Mouse (Mus musculus) CH12.LX (cell line): ENCODE measurements around the gene Adprhl2. TPM values are rescaled to one million over a fixed set of nuclear protein-coding genes. Genes with fewer than 3 reads are reported as not detected.

Experiments used
- DNase-seq: peaks from one replicate; pipeline ENCODE4 v3.0.0-alpha.2; 2013; ENCODE audit errors: extremely low read depth
- H3K27ac ChIP-seq: 2 replicates; pipeline ENCODE4 v1.5.1; 2012; ENCODE audit warnings: low read depth, mild to moderate bottlenecking, control low read depth, moderate library complexity; ENCODE audit not compliant: insufficient read depth
- H3K27me3 ChIP-seq: replicated peaks from 2 replicates; pipeline ENCODE3; 2012; ENCODE audit warnings: inconsistent platforms
- H3K36me3 ChIP-seq, 2 experiments: replicated peaks in 1 of 2; 2 replicates each; pipeline versions ENCODE3 to v1.6.1; 2012; ENCODE audit warnings: inconsistent platforms in 1 of 2, low read length in 1 of 2, mild to moderate bottlenecking in 1 of 2, mixed read lengths in 1 of 2, moderate library complexity in 1 of 2; ENCODE audit not compliant: control insufficient read depth in 1 of 2, insufficient read depth in 1 of 2
- H3K4me1 ChIP-seq, 2 experiments: 2 replicates each; pipeline ENCODE4 v1.6.1; 2012; ENCODE audit warnings: inconsistent platforms in 1 of 2, moderate library complexity in 1 of 2; ENCODE audit not compliant: insufficient read depth in 2 of 2, control insufficient read depth in 1 of 2
- H3K4me2 ChIP-seq: 2 replicates; pipeline ENCODE4 v1.6.1; 2012; ENCODE audit warnings: low read depth, mild to moderate bottlenecking, control low read depth; ENCODE audit not compliant: poor library complexity, insufficient read depth, severe bottlenecking
- H3K4me3 ChIP-seq, 3 experiments: fragments of 150-350 bp in 1 of 3; sonication (generic) in 1 of 3; replicated peaks in 1 of 3; 2 replicates each; pipeline versions ENCODE3 to v1.5.1; 2011 to 2012; ENCODE audit warnings: low read depth in 2 of 3, low read length in 2 of 3, mild to moderate bottlenecking in 2 of 3, moderate library complexity in 2 of 3, control low read depth in 1 of 3, improper control_type of control experiment in 1 of 3, inconsistent platforms in 1 of 3, mixed read lengths in 1 of 3; ENCODE audit not compliant: poor library complexity in 1 of 3
- H3K79me2 ChIP-seq: replicated peaks from 2 replicates; pipeline ENCODE4 v1.6.1; 2012; ENCODE audit warnings: mild to moderate bottlenecking, moderate library complexity; ENCODE audit not compliant: control insufficient read depth, poor library complexity, insufficient read depth, severe bottlenecking; ENCODE audit errors: extremely low read depth
- H3K9ac ChIP-seq: 2 replicates; pipeline ENCODE4 v1.6.1; 2012; ENCODE audit warnings: low read depth, mild to moderate bottlenecking, control low read depth, moderate library complexity; ENCODE audit not compliant: insufficient read depth
- H3K9me3 ChIP-seq: replicated peaks from 2 replicates; pipeline ENCODE3; 2012; ENCODE audit warnings: low read length, inconsistent platforms, mixed read lengths
- BHLHE40 ChIP-seq: IDR thresholded peaks from 2 replicates; pipeline ENCODE4 v1.6.1; 2011; ENCODE audit warnings: mild to moderate bottlenecking, low read depth, low read length, improper control_type of control experiment
- CHD2 ChIP-seq: IDR thresholded peaks from 2 replicates; pipeline ENCODE4 v1.6.1; 2011; ENCODE audit warnings: low read length, improper control_type of control experiment
- CTCF ChIP-seq, 2 experiments: IDR thresholded peaks in 1 of 2; conservative IDR thresholded peaks in 1 of 2; 2 replicates each; pipeline ENCODE4 v1.5.1; 2011 to 2012; ENCODE audit warnings: low read depth in 2 of 2, low read length in 2 of 2, improper control_type of control experiment in 1 of 2, inconsistent platforms in 1 of 2, mild to moderate bottlenecking in 1 of 2, moderate library complexity in 1 of 2
- E2F4 ChIP-seq: IDR thresholded peaks from 2 replicates; pipeline ENCODE4 v1.6.1; 2011; ENCODE audit warnings: low read depth, low read length, improper control_type of control experiment; ENCODE audit not compliant: insufficient replicate concordance
- GABPA ChIP-seq: IDR thresholded peaks from 2 replicates; pipeline ENCODE4 v1.6.1; 2012; ENCODE audit warnings: low read depth, low read length, improper control_type of control experiment, inconsistent platforms; ENCODE audit not compliant: insufficient replicate concordance
- MAX ChIP-seq: IDR thresholded peaks from 2 replicates; pipeline ENCODE4 v1.6.1; 2011; ENCODE audit warnings: low read length, improper control_type of control experiment
- MAZ ChIP-seq: IDR thresholded peaks from 2 replicates; pipeline ENCODE4 v1.6.1; 2012; ENCODE audit warnings: low read depth, mild to moderate bottlenecking, inconsistent platforms, low read length, improper control_type of control experiment, moderate library complexity
- MEF2A ChIP-seq: IDR thresholded peaks from 2 replicates; pipeline ENCODE4 v1.6.1; 2014; ENCODE audit warnings: low read depth, mild to moderate bottlenecking, inconsistent platforms, low read length, improper control_type of control experiment, borderline replicate concordance
- MXI1 ChIP-seq: IDR thresholded peaks from 2 replicates; pipeline ENCODE4 v1.6.1; 2011; ENCODE audit warnings: mild to moderate bottlenecking, low read depth, low read length, improper control_type of control experiment
- MYC ChIP-seq: IDR thresholded peaks from 2 replicates; pipeline ENCODE4 v1.6.1; 2011; ENCODE audit warnings: low read depth, mild to moderate bottlenecking, improper control_type of control experiment, low read length
- PAX5 ChIP-seq: IDR thresholded peaks from 2 replicates; pipeline ENCODE4 v1.6.1; 2012; ENCODE audit warnings: low read length, inconsistent platforms, mixed read lengths
- POLR2A ChIP-seq: IDR thresholded peaks from 2 replicates; pipeline ENCODE4 v1.6.1; 2011; ENCODE audit warnings: low read depth, mild to moderate bottlenecking, improper control_type of control experiment, low read length
- POLR2AphosphoS2 ChIP-seq: IDR thresholded peaks from 2 replicates; pipeline ENCODE4 v1.6.1; 2011; ENCODE audit warnings: low read depth, low read length, improper control_type of control experiment
- RAD21 ChIP-seq: IDR thresholded peaks from 2 replicates; pipeline ENCODE4 v1.6.1; 2011; ENCODE audit warnings: low read depth, mild to moderate bottlenecking, low read length, improper control_type of control experiment, moderate library complexity
- SMC3 ChIP-seq: IDR thresholded peaks from 2 replicates; pipeline ENCODE4 v1.6.1; 2011; ENCODE audit warnings: low read depth, low read length, improper control_type of control experiment
- USF1 ChIP-seq: IDR thresholded peaks from 2 replicates; pipeline ENCODE4 v1.6.1; 2014; ENCODE audit warnings: low read depth, mild to moderate bottlenecking, inconsistent platforms, low read length, improper control_type of control experiment
- ZC3H11A ChIP-seq: IDR thresholded peaks from 2 replicates; pipeline ENCODE4 v1.6.1; 2012; ENCODE audit warnings: low read depth, mild to moderate bottlenecking, inconsistent platforms, low read length, improper control_type of control experiment
- ZKSCAN1 ChIP-seq: IDR thresholded peaks from 2 replicates; pipeline ENCODE4 v1.6.1; 2012; ENCODE audit warnings: low read depth, inconsistent platforms, low read length, improper control_type of control experiment, borderline replicate concordance
- ZNF384 ChIP-seq: IDR thresholded peaks from 2 replicates; pipeline ENCODE4 v1.6.1; 2012; ENCODE audit warnings: low read depth, low read length, improper control_type of control experiment, inconsistent platforms
- dilution Hi-C: fragments of 300-500 bp; cut with MboI; formaldehyde crosslinking; loops from 2 replicates; pipeline ENCODE4 v1.14.3; 2020; ENCODE audit warnings: low sequenced_read_pairs; ENCODE audit not compliant: extremely low pct_unique_long_range_greater_than_20kb, extremely low pct_ligation_motif_present
- in situ Hi-C: fragments of 300-500 bp; cut with MboI; formaldehyde crosslinking; loops from 3 replicates; pipeline ENCODE4 v1.14.3; 2019; ENCODE audit warnings: low sequenced_read_pairs, low pct_ligation_motif_present, low pct_unique_long_range_greater_than_20kb, mixed read lengths
- polyA plus RNA-seq: library from polyadenylated mRNA; unstranded; fragments of >175 nt; gene quantifications from 2 replicates; pipeline ENCODE4 v1.2.1, GENCODE M21; 2012; ENCODE audit warnings: low read depth; ENCODE audit not compliant: insufficient read length
- total RNA-seq, 2 experiments: library from RNA; depleted of rRNA; stranded (reverse); fragments of 300-350 nt in 1 of 2; fragments of >200 nt in 1 of 2; gene quantifications; 2 replicates each; pipeline ENCODE4 v1.2.3; 2012 to 2014

Adprhl2 gene
- total and polyA plus RNA-seq, 3 experiments: 52.0 to 68.5 (median 59.7) TPM

DNA sequence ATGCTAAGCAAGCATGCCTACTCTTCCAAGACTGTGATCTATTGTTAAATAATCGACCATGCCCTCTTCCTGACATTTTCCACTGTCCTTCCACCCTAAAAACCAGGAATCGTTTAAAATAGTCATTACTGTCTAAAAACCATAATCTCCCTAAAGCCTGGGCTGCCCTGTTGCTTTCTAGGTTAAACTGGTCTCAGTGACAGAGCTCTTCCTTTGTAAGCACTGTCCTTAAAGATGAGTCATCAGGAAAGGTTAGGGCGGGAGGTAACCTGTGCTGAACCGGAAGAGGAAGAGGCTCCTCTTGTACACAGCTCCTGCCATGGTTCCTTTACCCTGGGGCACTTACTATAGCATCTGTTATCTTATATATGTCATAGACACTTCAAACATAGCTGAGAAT lies 18.0 kb upstream of the Adprhl2 start:
- Histone ChIP-seq H3K27me3 (no peaks in the 10 kb centered on the region), H3K27ac (no peak overlapping the region), H3K4me1 (peaks cover 0 to 39% of the 10 kb centered on the region in 2 experiments; a peak in 2 of 4 replicates), H3K79me2 (no peaks in the 10 kb centered on the region), H3K9ac (no peak overlapping the region), H3K4me2 (no peak overlapping the region), H3K4me3 (no peak overlapping the region), H3K36me3 (peaks cover 4 to 30% of the 10 kb centered on the region in 2 experiments), H3K9me3 (no peaks in the 10 kb centered on the region)
- in situ Hi-C loops: loop anchor here (10.0 kb wide), 1 partner anchor 125 kb away; the partner anchor contains the start of gene Ago1
- no peak for DNase-seq
- TF ChIP-seq MXI1: no peak
- TF ChIP-seq ZKSCAN1: no peak
- no peak for TF ChIP-seq USF1
- no peak for TF ChIP-seq ZC3H11A
- no peak for TF ChIP-seq PAX5
- TF ChIP-seq MAZ: no peak
- TF ChIP-seq CTCF (conservative IDR thresholded peaks at IDR 0.05 in 1 of 2, IDR thresholded peaks at IDR 0.05 in 1 of 2; ENCODE audit: low read depth in 2 of 2, low read length in 2 of 2): no peak
- dilution Hi-C loops: no loop called here

DNA sequence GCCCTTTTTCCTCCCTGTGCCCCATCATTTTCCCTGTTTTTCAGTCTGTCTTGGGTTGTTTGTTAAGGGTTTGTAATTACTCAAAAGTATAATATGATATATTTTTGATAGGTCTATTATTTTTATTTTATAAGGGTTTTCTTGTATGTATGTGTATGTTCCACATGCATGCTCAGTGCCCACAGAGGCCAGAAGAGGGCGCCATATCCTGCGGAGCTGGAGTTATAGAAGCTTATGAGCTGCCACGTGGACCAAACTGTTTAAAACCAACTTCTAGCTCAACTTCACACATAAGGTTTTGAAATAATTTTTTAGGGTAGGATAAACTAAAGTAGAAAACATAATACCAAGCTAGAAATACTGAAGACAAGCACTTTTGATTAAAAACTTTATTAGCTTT lies 10.9 kb upstream of the Adprhl2 start:
- TF ChIP-seq E2F4 (no peak), SMC3 (peak; percentile 35; the same call in 1 of the 2 replicates), MYC (peak; percentile 91), RAD21 (peak; percentile 56), CTCF (conservative IDR thresholded peaks at IDR 0.05 in 1 of 2, IDR thresholded peaks at IDR 0.05 in 1 of 2; ENCODE audit: low read depth in 2 of 2, low read length in 2 of 2) (peak; percentile 43 to 69; a peak in 3 of 4 replicates), MXI1 (no peak)
- H3K9me3 ChIP-seq: no peaks in the 10 kb centered on the region
- peak; percentile 52 for DNase-seq
- dilution Hi-C loops: no loop called here
- peaks cover 0 to 34% of the 10 kb centered on the region in 2 experiments; a peak in 2 of 4 replicates for H3K4me1 ChIP-seq
- H3K79me2 ChIP-seq: no peaks in the 10 kb centered on the region
- H3K36me3 ChIP-seq: peaks cover 3 to 23% of the 10 kb centered on the region in 2 experiments
- no peak overlapping the region for H3K9ac ChIP-seq
- H3K27ac ChIP-seq: no peak overlapping the region
- H3K4me3 ChIP-seq: no peak overlapping the region
- H3K4me2 ChIP-seq: no peak overlapping the region
- in situ Hi-C loops: loop anchor here (10.0 kb wide), 1 partner anchor 132 kb away; the partner anchor contains the start of gene Ago1
- H3K27me3 ChIP-seq: no peaks in the 10 kb centered on the region

DNA sequence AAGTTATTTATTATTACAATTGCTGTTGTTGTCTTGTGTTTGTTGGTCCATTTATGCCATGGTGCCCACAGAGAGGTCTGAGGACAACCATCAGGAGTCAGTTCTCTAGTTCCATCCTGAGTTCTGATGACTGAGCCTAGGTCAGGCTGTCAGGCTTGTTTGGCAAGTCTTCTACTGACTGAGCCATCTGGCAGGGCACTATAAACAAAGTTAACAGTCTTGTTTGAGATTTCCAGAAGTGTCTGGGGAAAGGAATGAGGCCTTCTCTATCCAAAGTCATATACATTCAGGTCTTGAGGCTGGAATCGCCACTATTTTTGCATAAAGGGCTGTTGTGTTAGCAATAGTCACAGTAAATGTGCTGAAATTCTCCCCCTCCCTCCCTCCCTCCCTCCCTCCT lies 10.2 kb upstream of the Adprhl2 start:
- Histone ChIP-seq H3K4me2 (no peak overlapping the region), H3K9me3 (no peaks in the 10 kb centered on the region), H3K9ac (no peak overlapping the region), H3K27me3 (no peaks in the 10 kb centered on the region), H3K4me1 (peaks cover 0 to 31% of the 10 kb centered on the region in 2 experiments; a peak in 2 of 4 replicates), H3K79me2 (no peaks in the 10 kb centered on the region), H3K4me3 (no peak overlapping the region), H3K36me3 (peaks cover 3 to 20% of the 10 kb centered on the region in 2 experiments), H3K27ac (no peak overlapping the region)
- no peak for TF ChIP-seq POLR2AphosphoS2
- no peak for TF ChIP-seq ZNF384
- no peak for TF ChIP-seq POLR2A
- no peak for TF ChIP-seq RAD21
- TF ChIP-seq MAX: no peak
- no peak for TF ChIP-seq MEF2A
- TF ChIP-seq BHLHE40: no peak
- TF ChIP-seq ZKSCAN1: no peak
- TF ChIP-seq SMC3: no peak
- TF ChIP-seq GABPA: no peak
- TF ChIP-seq MYC: no peak
- TF ChIP-seq CHD2: no peak
- dilution Hi-C loops: no loop called here
- no peak for DNase-seq
- in situ Hi-C loops: loop anchor here (10.0 kb wide), 1 partner anchor 133 kb away; the partner anchor contains the start of gene Ago1
